In genomic region chr1:157208754-157209153, GRCm38 (mm10) we compare ENCODE assay signal across 25 mouse cellular contexts.
A peak's percentile ranks its signal among the peaks of the same experiment; 100 is the strongest.
DNase-seq lines count a peak whose midpoint lies in the region; ATAC-seq and TF ChIP-seq lines count a peak whose summit lies in the region.
"Had no signal": no experiment of that assay in that cellular context is flagged by ENCODE, and none has a peak within 500 bp of the region (broad histone marks: within the 10 kb centered on the region; RNA-seq: fewer than 3 reads in every experiment).

No protein-coding gene starts in this region.

- no peak for TF ChIP-seq EP300 in lung, postnatal 0 days (IDR thresholded peaks at IDR 0.05)

- intact Hi-C loops in heart, postnatal 36 days (cut with DNase I): no loop called here

- no peak for DNase-seq in heart, postnatal 36 days
- no peak for DNase-seq in kidney, postnatal 4 days
- DNase-seq in lung, postnatal 0 days (ENCODE audit: low spot score): peak; percentile 32
- no peak for DNase-seq in lung, postnatal 25 days (ENCODE audit: low spot score)
- no peak for DNase-seq in cerebellum, postnatal 4 days (ENCODE audit: low spot score in 2 of 2)
- DNase-seq in spleen, postnatal 14 days (ENCODE audit: low spot score in 2 of 2): no peak
- DNase-seq: adrenal gland, postnatal 14 days; cerebellum, adult 9-10 months; gastrocnemius, adult 2 months; heart, postnatal 14 days; kidney, adult 8-10 months; retina, postnatal 1 day; thymus, postnatal 25 days had no signal

- H3K9ac ChIP-seq in heart, embryonic 13.5 days: no peak overlapping the region
- H3K9ac ChIP-seq in kidney, embryonic 16.5 days (replicated peaks; ENCODE audit: low read length): no peak overlapping the region
- H3K9ac ChIP-seq in lung, postnatal 0 days (replicated peaks; ENCODE audit: low read depth): no peak overlapping the region
- H3K9ac ChIP-seq: embryonic facial prominence, embryonic 15.5 days; hindbrain, embryonic 13.5 days; neural tube, embryonic 13.5 days had no signal

- WGBS in heart, embryonic 13.5 days: 9% methylated on average over 1 of the region's 1 CpGs
- WGBS in kidney, embryonic 16.5 days: 8% methylated on average over 1 of the region's 1 CpGs
- 0% methylated on average over 1 of the region's 1 CpGs for WGBS in lung, postnatal 0 days

- 0 out of 2 replicates have a peak overlapping the region, but pooled peaks have one; percentile 13 for H3K27ac ChIP-seq in heart, embryonic 13.5 days (replicated peaks)
- H3K27ac ChIP-seq in kidney, embryonic 16.5 days (ENCODE audit: low read length): peak overlapping the region; percentile 54; the same call in 1 of the 2 replicates
- no peak overlapping the region for H3K27ac ChIP-seq in lung, postnatal 0 days (ENCODE audit: low read length)
- H3K27ac ChIP-seq: embryonic facial prominence, embryonic 15.5 days; gastrocnemius, adult 2 months; hindbrain, embryonic 13.5 days; left cerebral cortex, adult 2 months; midbrain, embryonic 10.5 days; neural tube, embryonic 13.5 days had no signal

- no peaks in the 10 kb centered on the region for H3K27me3 ChIP-seq in heart, embryonic 13.5 days (replicated peaks)
- no peaks in the 10 kb centered on the region for H3K27me3 ChIP-seq in kidney, embryonic 16.5 days (ENCODE audit: insufficient read depth, low read length)
- no peaks in the 10 kb centered on the region for H3K27me3 ChIP-seq in lung, postnatal 0 days (replicated peaks; ENCODE audit: insufficient read depth, low read length)
- H3K27me3 ChIP-seq: embryonic facial prominence, embryonic 15.5 days; hindbrain, embryonic 13.5 days; neural tube, embryonic 13.5 days had no signal

- TF ChIP-seq CTCF in lung, postnatal 0 days (IDR thresholded peaks at IDR 0.05): no peak

- ATAC-seq in heart, embryonic 13.5 days (ENCODE audit: extremely low read depth, insufficient number of reproducible peaks, low FRiP score, low TSS enrichment): no peak
- peak; percentile 76; the same call in 1 of the 2 replicates for ATAC-seq in kidney, embryonic 16.5 days (ENCODE audit: low FRiP score, low TSS enrichment)
- no peak for ATAC-seq in lung, postnatal 0 days
- ATAC-seq: forebrain, embryonic 14.5 days; inflammation-experienced regulatory T-cells, adult 6 months; midbrain, embryonic 16.5 days had no signal

- peaks cover 9% of the 10 kb centered on the region; the same call in 1 of the 2 replicates for H3K9me3 ChIP-seq in heart, embryonic 13.5 days
- no peaks in the 10 kb centered on the region for H3K9me3 ChIP-seq in kidney, embryonic 16.5 days (ENCODE audit: low read length)
- H3K9me3 ChIP-seq in lung, postnatal 0 days (ENCODE audit: low read length): peaks cover 3% of the 10 kb centered on the region; the same call in 1 of the 2 replicates
- H3K9me3 ChIP-seq: G1E had no signal

- no peak overlapping the region for H3K4me2 ChIP-seq in heart, embryonic 13.5 days
- H3K4me2 ChIP-seq in kidney, embryonic 16.5 days (replicated peaks; ENCODE audit: low read depth, low read length): no peak overlapping the region
- no peak overlapping the region for H3K4me2 ChIP-seq in lung, postnatal 0 days (replicated peaks; ENCODE audit: low read depth, low read length)
- H3K4me2 ChIP-seq: embryonic facial prominence, embryonic 15.5 days; hindbrain, embryonic 13.5 days; neural tube, embryonic 13.5 days had no signal

- H3K36me3 ChIP-seq in heart, embryonic 13.5 days: no peaks in the 10 kb centered on the region
- H3K36me3 ChIP-seq in kidney, embryonic 16.5 days (ENCODE audit: insufficient read depth, low read length): no peaks in the 10 kb centered on the region
- no peaks in the 10 kb centered on the region for H3K36me3 ChIP-seq in lung, postnatal 0 days (ENCODE audit: insufficient read depth, low read length)
- H3K36me3 ChIP-seq: embryonic facial prominence, embryonic 15.5 days; G1E; hindbrain, embryonic 13.5 days; midbrain, embryonic 10.5 days; neural tube, embryonic 13.5 days had no signal

- no peak overlapping the region for H3K4me3 ChIP-seq in heart, embryonic 13.5 days
- no peak overlapping the region for H3K4me3 ChIP-seq in kidney, embryonic 16.5 days (ENCODE audit: low read length)
- no peak overlapping the region for H3K4me3 ChIP-seq in lung, postnatal 0 days (ENCODE audit: low read depth, low read length)
- H3K4me3 ChIP-seq: embryonic facial prominence, embryonic 15.5 days; gastrocnemius, adult 2 months; hindbrain, embryonic 13.5 days; left cerebral cortex, adult 2 months; midbrain, embryonic 10.5 days; myocyte; neural tube, embryonic 13.5 days had no signal

- peaks cover 15% of the 10 kb centered on the region for H3K4me1 ChIP-seq in heart, embryonic 13.5 days
- peaks cover 7% of the 10 kb centered on the region; the same call in 1 of the 2 replicates for H3K4me1 ChIP-seq in kidney, embryonic 16.5 days (ENCODE audit: insufficient read depth, low read length)
- peaks cover 7% of the 10 kb centered on the region; the same call in 1 of the 2 replicates for H3K4me1 ChIP-seq in lung, postnatal 0 days (ENCODE audit: insufficient read depth, low read depth, low read length)
- H3K4me1 ChIP-seq: hindbrain, embryonic 13.5 days; midbrain, embryonic 10.5 days had no signal
